Mouse (Mus musculus) forebrain, embryonic 10.5 days (tissue): Measurements from ENCODE around the gene Zfp598. TPM values are rescaled to one million over a fixed set of nuclear protein-coding genes. Genes with fewer than 3 reads are reported as not detected.
"Not testable (repeated sequence)": the region's sequence is repeated elsewhere in the genome, so short reads cannot be mapped to it uniquely, and the experiment has no call there.

Source experiments
- DNase-seq: peaks from one replicate; pipeline ENCODE4 v3.0.0-alpha.2; 2017; ENCODE audit warnings: low spot score; ENCODE audit errors: extremely low spot score
- H3K27ac ChIP-seq: fragments of 300-500 bp; sonication (generic); 2 replicates; pipeline ENCODE4 v1.5.1; 2016; ENCODE audit warnings: mild to moderate bottlenecking
- H3K27me3 ChIP-seq: fragments of 300-500 bp; sonication (generic); 2 replicates; pipeline ENCODE4 v1.6.1; 2016; ENCODE audit warnings: mild to moderate bottlenecking; ENCODE audit not compliant: poor library complexity, severe bottlenecking
- H3K36me3 ChIP-seq: fragments of 300-500 bp; sonication (generic); replicated peaks from 2 replicates; pipeline ENCODE4 v1.6.1; 2016; ENCODE audit warnings: mild to moderate bottlenecking, moderate library complexity
- H3K4me1 ChIP-seq: fragments of 300-500 bp; sonication (generic); 2 replicates; pipeline ENCODE4 v1.6.1; 2016
- H3K4me3 ChIP-seq: fragments of 300-500 bp; sonication (generic); 2 replicates; pipeline ENCODE4 v1.5.1; 2016; ENCODE audit warnings: mild to moderate bottlenecking, moderate library complexity
- H3K9me3 ChIP-seq: fragments of 300-500 bp; sonication (generic); 2 replicates; pipeline ENCODE4 v1.6.1; 2016; ENCODE audit warnings: mild to moderate bottlenecking, moderate library complexity
- WGBS: fragments of 180-500 bp; shearing (Covaris S2); methylation state at CpG from one replicate; pipeline ENCODE4 v1.1.7; 2016; 5-methylcytosine and 5-hydroxymethylcytosine counted together
- polyA plus RNA-seq: library from polyadenylated mRNA; unstranded; fragments of >200 nt; fragmentation: Nextera tagmentation; extraction: Ambion mirVana; gene quantifications from 2 replicates; pipeline ENCODE4 v1.2.1, GENCODE M21; 2016

Zfp598 gene
- polyA plus RNA-seq, 1 experiment from 2014 or later, result 27.5 TPM

- WGBS, result 70% methylated on average over 9 of the region's 9 CpGs
- H3K36me3 ChIP-seq, result peaks cover 50% of the 10 kb centered on the region
- 0 out of 2 replicates have a peak overlapping the region, but pooled peaks have one; percentile 13 for H3K27ac ChIP-seq
- H3K4me3 ChIP-seq, result no peak overlapping the region; the same call in 1 of the 2 replicates
- H3K9me3 ChIP-seq, result no peaks in the 10 kb centered on the region
- peaks cover 41% of the 10 kb centered on the region for H3K4me1 ChIP-seq
- no peak for DNase-seq
- H3K27me3 ChIP-seq, result 0 out of 2 replicates have a peak, but pooled peaks cover 6% of the 10 kb centered on the region
These were observed 29.2 kb downstream of the Zfp598 start for GRCm38 (mm10) chr17:24698715-24699114.

DNA sequence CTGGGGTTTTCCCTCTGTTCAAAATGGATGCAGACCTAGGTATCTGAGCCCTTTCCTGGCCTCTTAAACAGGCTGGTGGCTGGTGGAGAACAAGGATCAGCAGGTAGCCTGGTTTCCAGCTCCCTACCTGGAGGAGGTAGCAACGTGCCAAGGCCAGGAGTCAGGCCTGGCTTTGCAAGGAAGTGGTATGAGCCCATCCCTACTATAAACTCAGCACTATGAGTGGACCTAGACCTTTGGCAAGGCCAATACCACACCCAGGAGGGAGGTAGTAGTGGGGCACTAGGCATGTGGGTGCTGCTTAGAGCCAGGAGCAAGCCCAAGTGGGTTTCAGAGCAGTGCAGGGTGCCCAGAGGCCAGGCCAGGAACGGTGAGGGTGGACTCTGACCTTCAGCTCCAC, 30.0 kb downstream of the Zfp598 start:
- peaks cover 52% of the 10 kb centered on the region for H3K36me3 ChIP-seq
- H3K27ac ChIP-seq, result no peak overlapping the region
- 79% methylated on average over 2 of the region's 2 CpGs for WGBS
- no peaks in the 10 kb centered on the region for H3K9me3 ChIP-seq
- no peak overlapping the region for H3K4me3 ChIP-seq
- H3K27me3 ChIP-seq, result 0 out of 2 replicates have a peak, but pooled peaks cover 6% of the 10 kb centered on the region
- DNase-seq, result no peak
- H3K4me1 ChIP-seq, result peaks cover 36% of the 10 kb centered on the region

DNA sequence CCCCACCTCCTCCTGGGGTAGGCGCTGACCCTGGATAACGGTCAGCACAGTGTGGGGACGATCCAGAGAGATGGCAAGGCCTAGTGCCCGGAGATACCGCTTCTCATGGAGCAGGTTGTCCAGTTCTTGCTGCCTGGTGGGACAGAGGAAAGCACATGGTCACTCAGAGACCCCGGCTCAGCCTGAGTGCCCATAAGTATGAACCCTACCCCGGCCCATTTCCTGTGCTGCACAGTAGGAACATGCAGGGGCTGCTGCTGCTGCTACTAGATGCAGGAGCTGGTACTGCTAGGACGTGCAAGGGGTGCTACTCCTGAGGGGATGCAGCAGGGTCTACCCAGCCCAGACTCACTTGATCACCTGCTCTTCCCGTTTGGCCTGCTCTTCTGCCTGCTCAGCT, 31.8 kb downstream of the Zfp598 start:
- Histone ChIP-seq H3K27me3 (0 out of 2 replicates have a peak, but pooled peaks cover 6% of the 10 kb centered on the region), H3K4me3 (0 out of 2 replicates have a peak overlapping the region, but pooled peaks have one; percentile 3), H3K9me3 (no peaks in the 10 kb centered on the region), H3K27ac (no peak overlapping the region), H3K36me3 (peaks cover 66% of the 10 kb centered on the region), H3K4me1 (peaks cover 32% of the 10 kb centered on the region)
- DNase-seq, result no peak
- WGBS, result 90% methylated on average over 9 of the region's 9 CpGs

DNA sequence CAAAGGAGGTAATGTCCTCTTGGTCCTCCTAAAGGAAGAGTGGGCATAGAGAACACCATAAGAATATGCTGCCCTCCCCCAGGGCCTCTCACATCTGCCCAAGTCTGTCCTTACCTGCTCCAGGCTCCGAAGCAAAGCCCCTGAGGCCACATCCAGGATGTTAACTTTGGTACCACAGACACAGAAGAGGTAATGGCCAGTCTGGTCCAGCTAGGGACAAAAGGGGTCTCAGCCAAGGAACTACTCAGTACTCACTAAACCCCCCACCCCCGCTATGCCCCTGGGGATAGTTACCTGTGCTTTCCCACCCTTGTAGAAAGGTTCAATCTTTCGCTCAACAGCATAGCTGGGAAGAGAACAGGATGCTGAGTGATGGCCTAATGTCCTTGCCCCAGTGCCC, 36.3 kb downstream of the Zfp598 start:
- Histone ChIP-seq H3K27ac (no peak overlapping the region), H3K9me3 (no peaks in the 10 kb centered on the region), H3K4me3 (peak overlapping the region; percentile 92), H3K4me1 (peaks cover 19% of the 10 kb centered on the region), H3K27me3 (no peaks in the 10 kb centered on the region), H3K36me3 (peaks cover 50% of the 10 kb centered on the region)
- no peak for DNase-seq
- WGBS, result 95% methylated on average over 3 of the region's 3 CpGs

DNA sequence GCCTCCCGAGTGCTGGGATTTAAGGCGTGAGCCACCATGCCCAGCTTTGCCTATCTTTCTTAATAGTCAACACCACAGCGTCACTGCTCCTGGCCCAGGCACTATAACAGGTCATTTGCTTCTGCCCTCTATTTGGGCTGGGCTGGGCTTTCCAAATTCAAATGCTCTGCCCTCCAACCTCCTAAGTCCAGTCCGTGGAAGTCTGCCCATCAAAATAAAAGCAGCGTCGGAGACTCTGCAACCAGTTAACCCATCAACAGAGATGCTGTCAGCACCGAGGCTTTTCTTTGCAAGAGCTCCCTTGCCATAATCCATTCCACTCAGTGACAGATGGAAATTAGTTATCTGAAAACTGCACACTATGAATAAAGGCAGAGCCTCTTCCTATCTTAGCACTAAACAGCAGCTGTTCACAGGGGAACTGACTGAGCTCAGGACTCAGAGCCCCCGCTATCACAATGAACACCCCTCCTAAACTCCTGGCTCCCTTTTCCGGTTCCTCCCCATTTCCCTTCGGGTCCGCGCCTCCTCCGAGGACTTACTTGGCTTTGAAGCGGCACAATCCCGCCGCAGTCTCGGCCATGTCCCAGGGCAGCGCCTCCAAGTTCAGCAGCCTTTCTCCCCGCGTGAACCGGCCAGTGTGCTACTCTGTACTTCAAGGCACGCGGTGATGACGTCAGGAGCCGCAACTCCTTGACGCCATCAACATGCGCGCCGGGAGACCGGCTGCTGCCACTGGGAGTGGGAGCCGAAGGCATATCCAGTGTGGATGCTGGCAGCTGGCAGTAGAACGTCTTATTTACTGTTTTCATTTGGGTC, 37.7 kb downstream of the Zfp598 start, which contains the start of gene Tbl3:
Gene Tbl3, minus strand, starts transcription at position 679 of the 819 bp plus-strand sequence.
- 5% methylated on average over 32 of the region's 32 CpGs for WGBS
- Histone ChIP-seq H3K9me3 (no peaks in the 10 kb centered on the region), H3K27ac (peak within 1 kb of the TSS; percentile 90), H3K4me3 (peak within 1 kb of the TSS; percentile 92), H3K4me1 (peaks cover 19% of the 10 kb centered on the region), H3K36me3 (peaks cover 36% of the 10 kb centered on the region), H3K27me3 (no peaks in the 10 kb centered on the region)
- peak; percentile 94 for DNase-seq

GRCm38 (mm10) chr17:24707801-24708425, 38.4 kb downstream of the Zfp598 start:
- Histone ChIP-seq H3K9me3 (no peaks in the 10 kb centered on the region), H3K4me1 (peaks cover 19% of the 10 kb centered on the region), H3K27ac (peak overlapping the region; percentile 90), H3K4me3 (peak overlapping the region; percentile 92), H3K36me3 (peaks cover 29% of the 10 kb centered on the region), H3K27me3 (no peaks in the 10 kb centered on the region)
- 7% methylated on average over 24 of the region's 24 CpGs for WGBS
- no peak for DNase-seq

GRCm38 (mm10) chr17:24708646-24709045, 39.2 kb downstream of the Zfp598 start:
- Histone ChIP-seq H3K27ac (no peak overlapping the region), H3K36me3 (peaks cover 23% of the 10 kb centered on the region), H3K27me3 (no peaks in the 10 kb centered on the region), H3K4me3 (no peak overlapping the region), H3K4me1 (peaks cover 19% of the 10 kb centered on the region), H3K9me3 (no peaks in the 10 kb centered on the region)
- WGBS, result 36% methylated on average over 2 of the region's 2 CpGs
- no peak for DNase-seq

GRCm38 (mm10) chr17:24715556-24715955, 46.1 kb downstream of the Zfp598 start:
- Histone ChIP-seq H3K9me3 (no peaks in the 10 kb centered on the region), H3K27ac (no peak overlapping the region), H3K4me1 (peaks cover 17% of the 10 kb centered on the region), H3K36me3 (peaks cover 42% of the 10 kb centered on the region), H3K4me3 (no peak overlapping the region), H3K27me3 (no peaks in the 10 kb centered on the region)
- DNase-seq, result no peak
- 50% methylated on average over 6 of the region's 6 CpGs for WGBS

- WGBS, result 95% methylated on average over 15 of the region's 15 CpGs
These were observed 46.7 kb downstream of the Zfp598 start for GRCm38 (mm10) chr17:24716166-24716682.

GRCm38 (mm10) chr17:24717943-24718342, 48.5 kb downstream of the Zfp598 start, which contains the start of the genes Rnf151 and Rps2:
TSS of gene Rnf151 (minus strand) at chr17:24718063.
TSS of gene Rps2 (plus strand) at chr17:24718116.
- DNase-seq, result no peak
- Histone ChIP-seq H3K36me3 (peaks cover 63% of the 10 kb centered on the region), H3K27ac (peak within 1 kb of the TSS; percentile 93), H3K4me1 (peaks cover 38% of the 10 kb centered on the region), H3K27me3 (no peaks in the 10 kb centered on the region), H3K9me3 (no peaks in the 10 kb centered on the region), H3K4me3 (peak within 1 kb of the TSS; percentile 91)
- whole genome bisulfite sequencing, result 72% methylated on average over 4 of the region's 4 CpGs

More at GRCm38 (mm10) chr17:24716166-24716682, 46.7 kb downstream of the Zfp598 start:
- H3K4me3 ChIP-seq, result 0 out of 2 replicates have a peak overlapping the region, but pooled peaks have one; percentile 12
- H3K4me1 ChIP-seq, result peaks cover 21% of the 10 kb centered on the region
- H3K9me3 ChIP-seq, result no peaks in the 10 kb centered on the region
- no peak for DNase-seq
- H3K36me3 ChIP-seq, result peaks cover 48% of the 10 kb centered on the region
- no peaks in the 10 kb centered on the region for H3K27me3 ChIP-seq
- H3K27ac ChIP-seq, result no peak overlapping the region

DNA sequence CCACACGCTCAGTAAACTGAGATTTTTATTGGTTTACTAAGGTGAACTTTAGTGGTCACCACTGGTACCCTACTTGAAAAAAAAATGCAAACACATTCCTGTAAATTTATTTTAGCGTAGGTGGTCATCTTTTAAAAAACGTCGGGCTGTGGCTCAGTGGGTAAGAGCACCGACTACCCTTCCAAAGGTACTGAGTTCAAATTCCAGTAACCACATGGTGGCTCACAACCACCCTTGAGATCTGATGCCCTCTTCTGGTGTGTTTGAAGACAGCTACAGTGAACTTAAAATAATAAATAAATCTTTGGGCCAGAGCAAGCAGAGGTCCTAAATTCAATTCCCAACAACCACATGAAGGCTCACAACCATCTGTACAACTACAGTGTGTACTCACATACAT, 49.5 kb downstream of the Zfp598 start:
- peak overlapping the region; percentile 93 for H3K27ac ChIP-seq
- not testable (repeated sequence) for H3K9me3 ChIP-seq, H3K27me3 ChIP-seq, DNase-seq
- H3K36me3 ChIP-seq, result peaks cover 63% of the 10 kb centered on the region
- peak overlapping the region; percentile 91 for H3K4me3 ChIP-seq
- 63% methylated on average over 5 of the region's 5 CpGs for WGBS
- H3K4me1 ChIP-seq, result peaks cover 47% of the 10 kb centered on the region

- Histone ChIP-seq H3K27me3 (no peaks in the 10 kb centered on the region), H3K27ac (peak overlapping the region; percentile 93), H3K9me3 (no peaks in the 10 kb centered on the region), H3K36me3 (peaks cover 63% of the 10 kb centered on the region), H3K4me3 (peak overlapping the region; percentile 91), H3K4me1 (peaks cover 51% of the 10 kb centered on the region)
- under 1% methylated on average over 61 of the region's 61 CpGs for WGBS
- peak; percentile 99 for DNase-seq
These were observed 50.2 kb downstream of the Zfp598 start for GRCm38 (mm10) chr17:24719494-24720222.
